Mouse (Mus musculus) T-helper 1 cell (primary cell): Measurements from ENCODE around the gene Ankrd45.
"Not testable (repeated sequence)": the region's sequence is repeated elsewhere in the genome, so short reads cannot be mapped to it uniquely, and the experiment has no call there.

ENCODE experiments used
- in situ Hi-C: fragments of 300-600 bp; cut with MboI, MseI; formaldehyde crosslinking; loops from one replicate; pipeline ENCODE4 v1.15.1; 2025; ENCODE audit warnings: high pct_unique_total_duplicates

The Ankrd45 gene

DNA sequence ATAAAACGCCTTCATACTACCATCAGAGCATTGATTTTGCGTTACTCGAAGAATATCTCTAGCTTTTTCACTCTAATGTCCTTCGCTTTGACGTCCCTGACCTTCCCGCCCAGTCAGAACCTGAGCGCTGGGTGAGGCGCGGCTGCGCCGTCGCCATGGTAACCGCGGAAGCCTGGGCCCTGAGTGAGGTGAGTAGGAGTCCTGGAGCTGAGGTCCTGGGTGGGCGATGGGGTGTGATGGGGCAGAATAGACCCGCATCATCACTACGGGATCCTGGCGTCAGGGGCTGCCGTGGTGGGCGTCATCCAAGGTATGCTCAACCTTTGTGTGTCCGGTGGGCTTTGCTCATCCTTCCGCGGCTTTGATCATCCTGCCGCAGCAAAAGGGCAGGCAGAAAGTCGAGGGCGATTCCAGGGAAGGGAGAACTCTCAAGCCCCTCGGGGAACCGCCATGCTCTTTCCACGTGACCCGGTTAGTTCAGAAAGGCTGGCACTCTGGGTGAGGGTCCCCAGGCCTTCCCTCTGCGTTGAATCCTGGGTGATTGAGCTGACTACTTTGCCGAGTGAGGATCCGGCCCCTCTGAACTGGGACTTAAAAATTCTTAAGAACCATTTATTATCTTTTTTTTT lies at the start of gene Ankrd45:
Ankrd45 (plus strand) TSS at position 161 of the 629 bp plus-strand sequence.
- in situ Hi-C loops: no loop called here

DNA sequence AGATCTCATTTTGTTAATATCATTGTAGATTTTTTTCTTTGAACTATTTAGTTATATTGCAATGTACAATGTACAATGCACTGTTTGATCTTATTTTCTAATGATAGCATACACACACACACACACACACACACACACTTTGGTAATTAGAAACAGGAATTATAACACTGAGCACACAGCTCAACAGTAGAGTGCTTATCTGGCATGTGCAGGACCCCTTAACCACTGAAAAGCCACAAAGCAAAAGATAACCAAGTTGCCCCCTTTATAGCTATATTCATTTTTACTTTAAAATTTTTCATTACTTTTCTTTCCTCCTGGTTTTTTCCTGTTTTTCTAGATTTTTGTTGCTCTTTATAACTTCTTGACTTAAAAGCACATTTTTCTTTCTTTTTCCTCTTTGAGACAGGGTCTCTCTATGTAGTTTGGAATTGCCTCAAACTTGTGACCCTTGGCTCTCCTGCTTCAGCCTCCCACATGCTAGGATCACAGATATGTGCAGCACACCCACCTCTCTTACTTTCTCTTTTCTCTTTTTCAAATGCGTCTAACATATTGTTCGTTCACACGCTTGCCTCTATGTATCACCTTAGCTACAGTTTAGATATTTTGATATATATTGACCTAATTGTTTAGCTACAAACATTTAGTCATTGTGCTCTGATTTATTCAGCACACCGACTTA lies 42.6 kb upstream of the Ankrd45 start:
- in situ Hi-C loops: no loop called here

DNA sequence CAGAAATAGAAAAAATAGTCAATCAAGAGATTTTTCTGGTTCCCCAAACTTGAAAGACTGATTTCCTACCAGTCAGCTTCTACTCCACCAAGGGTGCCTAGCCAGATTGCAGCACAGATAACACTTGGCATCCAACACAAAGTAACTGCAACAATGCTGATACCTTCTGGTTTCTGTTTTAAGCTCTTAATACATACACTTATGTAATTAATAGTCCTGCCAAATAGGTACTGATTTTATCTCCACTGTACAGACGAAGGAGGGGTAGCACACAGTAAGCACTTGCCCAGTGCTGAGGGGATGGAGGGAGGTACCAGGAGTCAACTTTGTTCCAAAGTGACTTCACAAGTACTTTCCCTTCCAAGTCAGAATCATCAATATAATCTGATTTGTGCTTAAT lies 38.6 kb upstream of the Ankrd45 start:
- in situ Hi-C loops: no loop called here

DNA sequence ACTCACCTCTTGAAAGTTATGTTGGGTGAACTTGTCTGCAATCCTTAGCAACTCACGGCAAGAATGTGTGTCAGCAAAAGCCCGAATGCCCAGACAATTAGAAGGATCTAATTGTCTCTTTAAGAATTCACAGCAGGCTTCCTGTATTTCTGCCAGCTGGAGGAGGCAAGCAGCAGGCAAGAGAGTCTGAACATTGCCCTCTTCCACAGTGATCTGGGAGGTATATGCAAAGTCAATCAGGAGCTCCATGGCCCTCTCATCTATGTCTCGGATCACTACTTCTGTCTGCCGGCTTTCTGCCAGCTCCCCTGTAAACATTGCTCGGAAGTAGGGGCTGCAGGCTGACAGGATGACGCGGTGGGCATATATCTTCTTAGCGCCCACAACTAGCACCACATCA lies 33.3 kb upstream of the Ankrd45 start:
- in situ Hi-C loops: no loop called here

DNA sequence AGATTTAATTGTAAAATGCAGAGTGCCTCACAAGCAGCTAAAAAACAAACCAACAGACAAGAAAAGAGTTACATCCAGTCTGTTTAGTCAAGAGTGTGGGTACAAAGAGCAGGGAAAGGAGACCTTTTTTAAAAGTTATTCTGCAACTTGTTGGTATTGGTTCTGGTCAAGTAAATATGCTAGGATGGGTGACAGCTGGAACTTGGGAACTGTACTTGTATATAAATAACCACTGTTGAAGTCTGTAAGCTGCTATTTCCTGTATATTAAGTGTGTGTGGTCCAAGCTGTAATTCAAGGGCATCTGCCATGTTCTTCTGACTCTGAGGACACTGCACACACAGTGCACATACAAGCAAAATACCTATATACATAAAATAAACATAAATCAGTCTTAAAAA lies 27.9 kb upstream of the Ankrd45 start:
- in situ Hi-C loops: no loop called here

DNA sequence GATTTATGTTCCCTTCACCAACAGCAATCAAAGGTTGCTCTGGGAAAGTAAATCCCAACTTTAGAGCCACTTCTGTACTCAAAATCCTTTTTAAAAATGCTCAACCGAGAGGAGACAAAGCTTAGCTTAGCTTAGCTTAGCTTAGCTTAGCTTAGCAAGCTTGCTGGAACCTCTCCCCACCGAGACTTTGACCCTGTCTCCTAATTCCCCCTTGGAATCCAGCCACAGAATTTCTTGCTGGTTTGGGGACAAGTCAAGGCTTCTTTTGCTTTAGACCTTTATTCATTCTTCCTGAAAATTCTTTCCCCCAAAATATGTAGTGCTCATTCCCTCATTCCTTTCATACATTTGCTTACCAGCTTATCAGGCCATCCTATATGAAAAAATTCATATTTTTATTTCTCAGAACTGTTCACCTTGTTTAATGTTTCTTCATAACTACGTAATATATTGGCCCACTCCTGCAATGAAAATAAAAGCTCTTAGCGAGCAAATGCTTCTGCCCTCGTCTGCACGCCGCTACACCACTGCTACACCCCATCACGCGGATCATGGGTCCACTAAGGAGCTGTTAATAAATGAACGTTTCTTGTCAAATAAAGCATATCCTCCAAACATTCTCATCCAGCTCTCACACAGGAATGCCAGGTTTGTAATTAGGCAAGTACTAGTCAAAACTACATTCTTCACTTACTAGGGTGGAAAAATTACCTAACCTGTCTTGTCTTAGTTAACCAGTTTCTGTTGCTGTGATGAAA lies 19.7 kb upstream of the Ankrd45 start:
- in situ Hi-C loops: loop anchor here (10.0 kb wide), 1 partner anchor 58 kb away; no protein-coding TSS in a partner anchor

DNA sequence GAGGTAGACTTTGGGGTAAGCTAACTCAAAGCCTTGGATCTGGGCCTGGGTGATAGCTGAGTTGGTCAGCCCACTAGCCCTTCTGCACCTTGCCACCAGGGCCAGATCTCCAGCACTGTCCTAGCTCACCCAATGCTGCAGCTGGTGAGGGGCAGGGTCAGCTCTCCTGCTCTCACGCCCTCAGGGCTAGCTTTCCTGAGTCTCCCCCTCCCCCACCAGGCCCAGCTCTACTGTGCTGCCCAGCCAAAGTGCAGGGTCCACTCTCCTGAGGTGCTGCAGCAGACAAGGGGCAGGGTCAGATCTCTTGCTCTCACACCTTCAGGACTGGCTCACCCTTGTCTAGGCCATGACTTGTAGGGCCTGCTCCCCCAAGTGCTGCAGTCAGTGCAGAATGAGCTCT lies 16.0 kb upstream of the Ankrd45 start:
- in situ Hi-C loops: loop anchor here (10.0 kb wide), 1 partner anchor 62 kb away; no protein-coding TSS in a partner anchor

DNA sequence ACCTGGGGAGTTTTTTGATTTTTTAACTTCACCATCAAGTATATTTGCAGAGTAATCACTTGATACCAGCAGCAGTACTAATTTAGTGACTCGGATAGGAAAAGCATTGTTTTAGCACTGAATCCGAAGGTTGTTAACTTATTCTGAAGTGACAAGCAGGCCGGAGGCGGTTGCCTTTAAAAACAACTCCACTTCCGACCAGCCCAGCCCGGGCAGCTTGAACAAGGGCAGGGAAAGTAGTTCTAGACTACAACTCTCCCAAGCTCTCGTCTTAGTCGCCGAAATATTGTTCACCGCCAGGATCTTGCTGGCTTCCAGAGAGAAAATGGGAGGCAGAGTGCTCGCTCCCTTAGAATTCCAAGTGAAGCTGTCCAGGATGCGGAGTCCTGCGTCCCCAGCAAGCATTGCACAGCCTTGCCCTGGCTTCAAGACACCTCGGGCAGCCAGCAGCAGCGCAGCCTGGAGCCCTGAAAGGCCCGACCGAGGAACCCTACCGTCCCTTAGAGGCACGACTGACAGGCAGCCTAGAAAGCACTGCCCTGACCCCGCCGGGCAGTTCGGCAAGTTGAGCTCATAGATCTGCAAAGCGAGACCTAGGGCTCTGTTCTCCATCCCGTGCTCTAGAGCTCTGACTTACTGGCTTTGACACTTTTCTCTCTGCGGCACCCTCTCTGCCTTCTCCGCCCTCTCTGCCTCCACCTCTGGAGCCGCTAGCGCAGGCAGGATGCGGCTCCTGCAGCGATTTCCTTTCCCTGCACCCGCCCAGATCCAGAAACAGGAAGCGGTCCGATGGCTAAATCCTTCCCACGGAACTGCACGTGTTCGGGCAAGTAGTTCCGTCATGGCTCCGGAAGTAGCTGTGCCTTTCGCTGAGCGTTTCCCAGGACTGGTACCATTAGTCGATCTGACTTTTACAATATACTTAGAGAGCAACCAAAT lies 11.5 kb upstream of the Ankrd45 start, which contains the start of gene Klhl20:
Klhl20 (minus strand) TSS at position 786 of the 939 bp plus-strand sequence.
- in situ Hi-C loops: no loop called here

DNA sequence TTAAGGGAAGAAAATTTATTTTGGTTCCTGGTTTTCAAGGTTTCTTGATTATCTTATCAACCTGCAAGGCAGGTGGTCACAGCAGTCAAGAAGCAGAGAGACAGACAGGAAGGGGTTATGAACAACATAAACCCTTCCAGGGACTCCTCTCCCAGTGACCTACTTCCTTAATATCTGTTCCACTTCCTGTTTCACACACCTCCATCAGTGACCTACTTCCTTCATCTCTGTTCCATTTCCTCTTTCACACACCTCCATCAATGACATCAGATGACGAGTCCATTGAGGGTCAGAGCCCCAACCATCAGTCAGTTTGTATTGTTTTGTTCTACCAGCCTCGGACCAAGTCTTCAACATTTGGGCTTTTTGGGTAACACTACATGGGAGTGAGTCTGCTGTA lies 3.0 kb upstream of the Ankrd45 start:
- in situ Hi-C loops: no loop called here

DNA sequence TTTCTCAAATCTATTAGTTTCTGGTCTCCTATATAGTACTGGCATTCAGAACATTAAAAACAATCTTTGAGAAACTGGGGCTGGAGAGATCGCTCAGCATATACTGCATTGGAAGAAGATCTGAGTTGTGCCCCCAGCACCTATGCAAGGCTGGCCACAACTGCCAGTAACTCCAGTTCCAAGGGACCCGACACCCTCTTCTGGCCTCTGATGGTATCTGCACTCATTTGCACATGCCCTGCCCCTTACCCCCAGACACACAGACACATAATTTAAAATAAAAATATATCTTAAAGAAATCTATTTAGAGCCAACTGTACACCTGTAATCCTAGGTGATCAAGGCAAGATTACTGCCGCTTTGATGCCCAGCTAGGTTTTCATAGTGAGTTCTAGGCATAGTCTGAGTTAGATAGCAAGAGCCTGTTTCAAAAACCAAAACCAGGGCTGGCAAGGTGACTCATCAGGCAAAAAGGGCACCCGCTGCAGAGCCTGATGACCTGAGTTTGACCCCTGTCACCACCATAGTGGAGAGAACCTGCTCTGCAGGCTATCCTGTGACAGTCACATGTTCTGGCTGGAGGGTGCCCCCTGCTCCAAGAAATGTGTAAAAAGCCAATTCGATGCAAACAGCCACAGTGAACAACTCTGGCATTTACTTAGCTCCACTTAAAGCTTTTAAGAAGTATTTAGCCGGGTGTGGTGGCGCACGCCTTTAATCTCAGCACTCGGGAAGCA lies 2.3 kb upstream of the Ankrd45 start:
- in situ Hi-C loops: no loop called here

DNA sequence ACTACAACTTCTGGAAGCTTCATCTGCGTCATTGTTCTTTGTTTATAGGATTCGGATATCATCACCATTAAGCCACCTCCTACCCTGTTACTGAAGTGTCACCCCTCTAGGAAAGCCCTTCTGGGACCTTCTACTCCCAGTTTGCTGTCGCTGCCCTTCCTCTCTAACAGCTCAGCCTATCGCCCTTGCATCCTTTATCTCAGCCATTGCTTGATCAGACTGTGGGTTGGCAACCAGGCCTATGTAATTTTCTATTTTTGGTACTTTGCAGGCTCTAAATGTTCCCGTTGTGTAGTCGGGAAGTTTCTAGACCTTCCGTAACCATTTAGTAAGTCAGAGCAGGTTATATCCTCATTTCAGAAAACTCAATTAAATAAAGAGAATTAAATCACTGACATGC lies 725 bp downstream of the Ankrd45 start:
- in situ Hi-C loops: no loop called here

DNA sequence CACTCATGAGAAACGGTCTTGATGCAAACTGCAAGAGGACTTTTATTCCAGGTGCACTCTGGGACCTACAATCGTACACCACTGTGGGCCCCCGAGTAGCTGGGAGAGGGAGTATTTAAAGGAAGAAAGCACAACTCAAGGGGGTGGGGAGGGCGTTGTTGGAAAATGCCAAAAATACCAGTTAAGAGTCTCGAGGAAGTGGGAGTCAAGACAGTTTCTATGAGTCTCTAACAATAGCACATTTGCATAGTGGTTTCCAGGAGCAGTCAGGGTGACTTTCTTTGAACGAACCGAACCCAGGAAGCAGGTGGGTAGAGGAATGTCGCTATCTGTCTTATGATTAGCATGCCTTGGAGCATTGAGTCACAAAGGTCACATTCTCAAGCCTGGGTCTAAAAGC lies 3.1 kb downstream of the Ankrd45 start:
- in situ Hi-C loops: not testable (repeated sequence)

DNA sequence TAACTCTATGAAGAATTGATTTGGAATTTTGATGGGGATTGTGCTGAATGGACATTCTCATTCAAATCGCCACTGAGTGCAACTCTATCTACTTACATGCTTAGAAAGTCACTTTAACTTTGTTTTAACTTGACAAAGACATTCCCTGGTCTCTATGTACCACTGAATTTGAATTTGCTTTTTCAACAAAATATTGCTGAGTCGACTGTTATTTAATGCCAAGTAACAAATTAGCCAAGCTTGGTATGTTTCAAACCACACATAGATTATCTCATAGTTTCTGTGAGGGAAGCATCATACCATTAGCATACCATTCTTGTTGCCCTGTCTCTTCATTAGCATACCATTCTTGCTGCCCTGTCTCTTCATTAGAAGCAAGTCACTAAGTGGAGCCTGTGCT lies 5.4 kb downstream of the Ankrd45 start:
- in situ Hi-C loops: no loop called here

DNA sequence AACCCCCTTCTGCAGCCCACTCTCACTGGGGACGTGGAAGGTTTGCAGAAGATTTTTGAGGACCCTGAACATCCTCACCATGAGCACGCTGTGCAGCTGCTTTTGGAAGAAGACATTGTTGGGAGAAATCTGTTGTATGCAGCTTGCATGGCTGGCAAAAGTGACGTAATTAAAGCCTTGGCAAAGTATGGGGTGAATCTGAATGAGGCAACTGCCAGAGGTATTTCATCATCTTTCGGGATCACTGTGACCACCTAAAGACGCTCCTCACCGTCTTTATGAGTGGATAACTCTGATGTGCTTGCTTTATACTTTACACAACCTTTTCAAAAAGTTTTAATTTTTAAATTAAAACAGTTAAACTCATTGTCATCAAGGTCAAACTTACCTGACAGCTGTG lies 8.6 kb downstream of the Ankrd45 start:
- in situ Hi-C loops: no loop called here

DNA sequence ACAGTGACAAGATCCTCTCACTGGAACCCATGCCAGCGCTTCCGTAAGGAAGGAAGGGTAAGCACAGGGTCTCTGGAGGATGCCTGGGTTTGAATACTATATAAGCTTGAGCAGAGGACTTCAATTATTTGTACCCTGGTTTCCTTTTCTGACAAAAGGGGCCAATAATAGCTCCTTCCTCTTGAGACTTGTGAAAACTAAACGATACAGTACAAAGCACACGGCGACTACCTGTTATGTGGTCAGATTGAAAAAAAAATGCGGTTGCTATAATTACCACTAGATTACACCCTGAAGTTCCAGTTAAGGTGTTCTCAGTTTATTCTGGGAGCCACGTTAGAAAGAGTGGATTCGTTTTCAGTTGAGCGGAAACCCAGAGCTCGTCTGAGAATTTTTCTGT lies 14.1 kb downstream of the Ankrd45 start:
- in situ Hi-C loops: no loop called here

DNA sequence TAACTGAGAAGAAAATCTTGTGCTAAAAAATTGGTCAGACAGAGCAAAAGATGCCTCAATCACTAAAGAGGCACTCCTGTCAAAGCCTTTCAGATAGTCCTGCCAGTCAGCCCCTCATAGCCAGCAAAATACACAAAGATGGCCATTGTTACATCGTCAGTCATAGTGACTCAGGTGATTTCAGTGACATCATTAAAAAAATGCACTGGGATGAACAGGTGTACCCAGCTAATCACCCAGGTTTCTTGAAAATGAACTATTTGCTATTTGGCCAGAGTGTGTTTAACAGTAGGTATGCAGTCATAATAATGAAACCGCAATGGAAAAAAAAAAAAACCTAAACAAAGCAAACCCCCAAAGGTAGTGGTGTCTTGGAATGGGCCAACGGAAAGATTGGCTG lies 16.7 kb downstream of the Ankrd45 start, which contains the start of gene Tex50:
Tex50 (minus strand) TSS at position 101 of the 400 bp plus-strand sequence.
- in situ Hi-C loops: no loop called here

DNA sequence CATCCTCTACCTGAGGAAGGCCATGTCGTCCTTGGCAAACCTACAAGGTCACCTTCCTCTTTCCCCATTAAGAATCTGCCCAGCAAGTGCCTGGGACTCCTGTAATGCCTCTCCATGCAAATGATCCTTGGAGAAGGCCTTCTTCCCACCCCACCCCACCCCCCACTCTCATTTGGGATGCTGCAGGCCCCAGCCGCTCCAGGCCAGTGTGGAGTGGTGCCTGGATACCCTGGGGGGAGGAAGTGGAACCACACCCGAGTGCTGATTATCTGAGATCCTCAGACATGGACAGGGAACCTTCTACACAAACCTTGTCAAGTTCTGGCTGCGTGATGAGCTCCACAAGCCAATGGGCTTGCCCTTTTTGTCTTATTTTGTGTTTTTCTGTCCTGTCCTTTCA lies 17.8 kb downstream of the Ankrd45 start:
- in situ Hi-C loops: no loop called here

DNA sequence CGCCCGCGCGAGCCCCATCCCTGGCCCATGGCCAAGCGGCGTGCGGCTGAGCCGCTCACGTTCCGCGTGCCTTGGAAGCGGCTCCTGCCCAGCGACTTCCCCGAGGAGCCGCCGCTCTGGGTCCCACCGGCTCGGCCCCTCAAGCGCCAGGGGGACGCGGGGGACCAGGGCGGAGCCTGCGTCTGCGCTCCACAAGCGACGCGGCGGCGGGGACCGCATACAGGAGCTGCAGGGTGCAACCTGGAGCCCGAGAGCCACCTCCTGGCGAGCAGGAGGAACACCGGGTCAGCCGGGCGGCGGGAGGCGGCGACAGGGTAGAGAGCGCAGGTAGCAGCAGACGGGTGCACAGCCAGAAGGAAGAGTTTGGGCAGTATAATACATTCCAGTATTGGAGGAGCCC lies 28.2 kb downstream of the Ankrd45 start:
- in situ Hi-C loops: no loop called here

DNA sequence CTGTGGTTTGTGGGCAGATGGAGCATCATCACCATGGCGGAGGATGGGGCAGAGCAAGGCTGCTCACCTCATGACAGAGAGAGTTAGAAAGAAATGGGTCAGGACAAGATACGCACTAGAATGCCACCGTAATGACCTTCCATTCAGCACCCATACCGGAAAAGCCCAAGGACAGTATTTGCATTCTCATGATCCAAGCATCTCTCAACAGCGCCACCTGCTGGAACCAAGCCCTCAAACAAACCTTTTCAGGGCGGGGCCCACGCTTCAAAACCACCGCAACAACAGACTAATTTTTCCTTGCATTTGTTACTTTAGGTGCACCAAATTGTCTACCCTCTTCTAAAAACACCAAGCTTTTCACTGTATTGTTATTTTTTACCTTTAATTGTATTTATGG lies 38.2 kb downstream of the Ankrd45 start:
- in situ Hi-C loops: no loop called here

DNA sequence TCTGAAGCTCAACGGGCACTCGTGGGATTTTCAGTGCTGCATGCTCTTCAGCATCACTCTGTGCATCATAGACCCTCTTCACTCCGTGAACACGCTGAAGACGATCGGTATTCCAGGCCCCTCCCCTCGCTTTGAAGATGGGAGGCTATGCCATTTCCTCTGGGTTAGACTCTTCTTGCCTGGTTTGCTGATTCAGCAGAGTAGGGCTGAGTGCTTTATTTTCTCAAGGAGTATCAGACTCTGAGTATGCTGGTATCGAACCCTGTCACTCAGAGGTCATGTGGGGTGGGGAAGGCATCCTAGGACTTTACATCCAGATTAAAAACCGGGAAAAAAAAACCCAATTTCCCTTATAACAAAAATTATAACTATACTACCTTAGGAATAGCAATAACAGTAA lies 39.9 kb downstream of the Ankrd45 start:
- in situ Hi-C loops: no loop called here

DNA sequence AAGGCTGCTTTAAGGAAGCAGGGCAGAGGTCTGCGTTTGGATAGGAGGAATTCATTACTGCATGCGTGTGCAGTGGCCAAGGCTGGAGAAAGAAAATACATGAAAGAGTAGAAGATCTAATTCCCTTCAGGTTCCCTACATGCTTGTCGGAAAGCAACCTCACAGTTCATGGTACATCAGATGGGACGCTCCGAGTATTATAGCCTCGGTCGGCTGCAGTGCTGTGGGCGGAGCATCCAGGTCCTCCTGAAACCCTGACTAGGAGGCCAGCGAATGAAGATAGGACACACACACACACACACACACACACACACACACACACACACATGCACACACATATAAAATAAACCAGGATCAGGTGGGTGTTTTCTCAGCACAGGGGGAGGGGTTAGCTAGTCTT lies 41.2 kb downstream of the Ankrd45 start:
- in situ Hi-C loops: no loop called here
